In genomic region chr15:27831646-27832045, GRCm38 (mm10) we compare ENCODE assay signal across 11 mouse cellular contexts.
"Had no signal": no experiment of that assay in that cellular context is flagged by ENCODE, and none has a peak within 500 bp of the region (broad histone marks: within the 10 kb centered on the region; RNA-seq: fewer than 3 reads in every experiment).

No protein-coding gene starts in this region.

- ATAC-seq: lung, postnatal 0 days had no signal

- DNase-seq: kidney, adult 2 months; kidney, postnatal 14 days; left cerebral cortex, postnatal 4 days; lung, adult 2 months; lung, postnatal 4 days; midbrain, embryonic 14.5 days; right cerebral cortex, adult 18-20 months; right cerebral cortex, postnatal 25 days; thymus, adult 18-20 months; thymus, postnatal 14 days had no signal
